Mouse (Mus musculus) hindbrain, embryonic 14.5 days (tissue): ENCODE measurements around the gene Traf5. TPM values are rescaled to one million over a fixed set of nuclear protein-coding genes. Genes with fewer than 3 reads are reported as not detected.
A peak's percentile ranks its signal among the peaks of the same experiment; 100 is the strongest.

Experiments
- ATAC-seq: fragments of 200-750 bp; cut with Nextera tagmentation; 2 replicates; pipeline ENCODE4 v1.8.0; 2017; ENCODE audit warnings: moderate number of reproducible peaks, mild to moderate bottlenecking, moderate TSS enrichment, moderate library complexity; ENCODE audit not compliant: low FRiP score
- DNase-seq: peaks from one replicate; pipeline ENCODE4 v3.0.0-alpha.2; 2015; ENCODE audit warnings: low spot score
- H3K27ac ChIP-seq: fragments of 300-500 bp; sonication (generic); 2 replicates; pipeline ENCODE4 v1.5.1; 2014; ENCODE audit warnings: mild to moderate bottlenecking, moderate library complexity
- H3K27me3 ChIP-seq: fragments of 300-500 bp; sonication (generic); 2 replicates; pipeline ENCODE4 v1.6.1; 2014; ENCODE audit warnings: mild to moderate bottlenecking, low read length, mixed read lengths; ENCODE audit not compliant: control insufficient read depth, insufficient read depth
- H3K36me3 ChIP-seq: fragments of 300-500 bp; sonication (generic); replicated peaks from 2 replicates; pipeline ENCODE4 v1.6.1; 2014; ENCODE audit not compliant: control insufficient read depth, insufficient read depth
- H3K4me1 ChIP-seq: fragments of 300-500 bp; sonication (generic); replicated peaks from 2 replicates; pipeline ENCODE4 v1.6.1; 2014; ENCODE audit warnings: antibody characterized with exemption, low read length, mixed read lengths; ENCODE audit not compliant: control insufficient read depth, insufficient read depth
- H3K4me2 ChIP-seq: fragments of 300-500 bp; sonication (generic); replicated peaks from 2 replicates; pipeline ENCODE4 v1.6.1; 2014; ENCODE audit warnings: mild to moderate bottlenecking, moderate library complexity
- H3K4me3 ChIP-seq: fragments of 300-500 bp; sonication (generic); replicated peaks from 2 replicates; pipeline ENCODE4 v1.5.1; 2014; ENCODE audit warnings: mild to moderate bottlenecking, low read length
- H3K9ac ChIP-seq: fragments of 300-500 bp; sonication (generic); 2 replicates; pipeline ENCODE4 v1.6.1; 2014
- H3K9me3 ChIP-seq: fragments of 300-500 bp; sonication (generic); 2 replicates; pipeline ENCODE4 v1.6.1; 2016; ENCODE audit warnings: low read length; ENCODE audit not compliant: control insufficient read depth
- WGBS: fragments of 180-500 bp; shearing (Covaris S2); extraction: QIAGEN DNeasy Blood & Tissue Kit; methylation state at CpG from one replicate; pipeline ENCODE4 v1.1.7; 2014; 5-methylcytosine and 5-hydroxymethylcytosine counted together
- polyA plus RNA-seq: library from polyadenylated mRNA; unstranded; fragments of >200 nt; fragmentation: Nextera tagmentation; extraction: Ambion mirVana; gene quantifications from 2 replicates; pipeline ENCODE4 v1.2.1, GENCODE M21; 2014

The Traf5 gene
- polyA plus RNA-seq, 1 experiment from 2014 or later: 2.9 TPM

GRCm38 (mm10) chr1:191963948-191964772 is 128.2 kb downstream of the Traf5 start:
- WGBS: 21% methylated on average over 8 of the region's 8 CpGs
- Histone ChIP-seq H3K27ac (no peak overlapping the region), H3K4me2 (no peak overlapping the region), H3K9me3 (no peaks in the 10 kb centered on the region), H3K27me3 (no peaks in the 10 kb centered on the region), H3K36me3 (no peaks in the 10 kb centered on the region), H3K4me3 (no peak overlapping the region), H3K4me1 (no peaks in the 10 kb centered on the region), H3K9ac (no peak overlapping the region)
- ATAC-seq: no peak
- DNase-seq: peak; percentile 65

- DNase-seq: no peak
- H3K27me3 ChIP-seq: no peaks in the 10 kb centered on the region
- no peak overlapping the region for H3K27ac ChIP-seq
- no peak overlapping the region for H3K4me2 ChIP-seq
- WGBS: 80% methylated on average over 3 of the region's 3 CpGs
- no peaks in the 10 kb centered on the region for H3K36me3 ChIP-seq
- no peak overlapping the region for H3K9ac ChIP-seq
- ATAC-seq: no peak
- no peaks in the 10 kb centered on the region for H3K4me1 ChIP-seq
- no peaks in the 10 kb centered on the region for H3K9me3 ChIP-seq
- H3K4me3 ChIP-seq: no peak overlapping the region
These were observed 128.9 kb downstream of the Traf5 start for GRCm38 (mm10) chr1:191963413-191963812.

GRCm38 (mm10) chr1:191960946-191961345 is 131.4 kb downstream of the Traf5 start:
- H3K9me3 ChIP-seq: no peaks in the 10 kb centered on the region
- no peak overlapping the region for H3K4me3 ChIP-seq
- no peaks in the 10 kb centered on the region for H3K4me1 ChIP-seq
- no peak for DNase-seq
- ATAC-seq: no peak
- H3K27ac ChIP-seq: no peak overlapping the region
- H3K4me2 ChIP-seq: no peak overlapping the region
- H3K27me3 ChIP-seq: no peaks in the 10 kb centered on the region
- no peaks in the 10 kb centered on the region for H3K36me3 ChIP-seq
- 63% methylated on average over 2 of the region's 2 CpGs for WGBS
- H3K9ac ChIP-seq: no peak overlapping the region

GRCm38 (mm10) chr1:191957321-191957720 is 135.0 kb downstream of the Traf5 start:
- no peak overlapping the region for H3K4me2 ChIP-seq
- no peak overlapping the region for H3K9ac ChIP-seq
- H3K36me3 ChIP-seq: no peaks in the 10 kb centered on the region
- DNase-seq: no peak
- H3K27me3 ChIP-seq: no peaks in the 10 kb centered on the region
- 81% methylated on average over 3 of the region's 3 CpGs for WGBS
- H3K4me3 ChIP-seq: no peak overlapping the region
- H3K27ac ChIP-seq: no peak overlapping the region
- H3K4me1 ChIP-seq: no peaks in the 10 kb centered on the region
- ATAC-seq: no peak
- no peaks in the 10 kb centered on the region for H3K9me3 ChIP-seq

DNA sequence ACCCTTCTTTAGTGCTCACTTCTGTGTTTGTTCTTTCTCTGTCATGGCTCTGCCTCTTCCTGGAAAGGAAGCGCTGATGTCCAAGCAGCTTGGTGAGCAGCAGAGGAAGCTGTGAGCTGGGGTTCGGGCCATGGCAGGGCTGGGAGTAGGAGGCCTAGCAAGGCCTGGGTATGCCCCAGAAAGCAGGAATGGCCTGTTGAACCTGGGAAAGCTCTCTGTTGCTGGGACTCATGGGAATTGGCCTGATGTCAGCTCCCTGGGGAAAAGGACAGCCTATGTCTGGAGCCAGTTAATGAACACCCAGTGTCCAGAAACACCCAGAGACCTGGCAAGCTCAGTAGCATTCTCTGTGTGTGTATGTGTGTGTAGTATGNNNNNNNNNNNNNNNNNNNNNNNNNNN is 135.5 kb downstream of the Traf5 start:
- H3K4me3 ChIP-seq: no peak overlapping the region
- H3K36me3 ChIP-seq: no peaks in the 10 kb centered on the region
- no peak overlapping the region for H3K4me2 ChIP-seq
- no peak overlapping the region; the same call in 1 of the 2 replicates for H3K27ac ChIP-seq
- H3K4me1 ChIP-seq: no peaks in the 10 kb centered on the region
- H3K27me3 ChIP-seq: no peaks in the 10 kb centered on the region
- H3K9me3 ChIP-seq: no peaks in the 10 kb centered on the region
- no peak for DNase-seq
- ATAC-seq: no peak
- WGBS: 92% methylated on average over 2 of the region's 2 CpGs
- no peak overlapping the region for H3K9ac ChIP-seq

DNA sequence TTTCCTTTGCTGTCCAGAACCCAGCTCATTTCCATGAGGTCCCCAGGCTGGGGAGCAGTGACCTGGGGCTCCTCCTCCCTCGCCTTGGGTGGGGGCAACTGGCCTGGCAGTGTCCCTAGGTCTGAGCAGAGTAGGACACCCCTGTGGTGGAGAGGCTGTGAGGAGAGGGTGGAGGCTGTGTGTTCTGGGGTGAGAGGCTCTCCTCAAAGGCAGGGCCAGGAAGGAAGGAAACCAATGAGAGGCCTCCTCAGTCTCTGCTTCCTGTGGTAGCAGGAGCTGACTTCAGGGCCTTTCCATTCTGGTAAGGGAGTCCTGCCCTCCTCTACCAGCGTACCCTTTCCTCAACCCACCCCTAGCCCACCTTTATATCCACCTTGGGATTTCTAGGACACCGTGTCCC is 136.1 kb downstream of the Traf5 start:
- Histone ChIP-seq H3K4me1 (no peaks in the 10 kb centered on the region), H3K27ac (no peak overlapping the region; the same call in 1 of the 2 replicates), H3K4me3 (no peak overlapping the region), H3K4me2 (no peak overlapping the region), H3K9ac (no peak overlapping the region), H3K27me3 (no peaks in the 10 kb centered on the region), H3K9me3 (no peaks in the 10 kb centered on the region), H3K36me3 (no peaks in the 10 kb centered on the region)
- ATAC-seq (no peak; the same call in 1 of the 2 replicates), DNase-seq (no peak)
- 63% methylated on average over 3 of the region's 3 CpGs for WGBS

DNA sequence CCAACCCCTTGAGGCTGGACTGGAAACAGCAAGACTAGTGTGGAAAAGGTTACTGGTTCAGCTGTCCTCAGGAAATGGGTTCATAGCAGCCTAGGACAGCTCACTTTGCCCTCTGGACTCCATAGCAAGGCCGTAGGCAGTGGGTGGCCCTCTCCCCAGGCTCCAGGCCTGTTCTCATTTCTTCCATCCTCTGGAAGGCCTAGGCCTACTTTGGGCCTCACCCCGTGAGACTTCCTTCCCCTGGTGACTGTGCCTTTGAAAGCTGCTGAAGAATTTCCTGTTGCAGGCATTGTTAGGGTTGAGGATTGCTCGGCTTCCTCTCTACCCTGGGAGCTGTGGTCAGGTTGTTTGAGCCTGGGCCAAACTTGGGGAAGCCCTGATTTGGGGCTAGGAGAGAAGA is 137.3 kb downstream of the Traf5 start:
- Histone ChIP-seq H3K4me2 (no peak overlapping the region), H3K9me3 (no peaks in the 10 kb centered on the region), H3K27me3 (no peaks in the 10 kb centered on the region), H3K36me3 (no peaks in the 10 kb centered on the region), H3K27ac (no peak overlapping the region), H3K4me3 (no peak overlapping the region), H3K4me1 (no peaks in the 10 kb centered on the region), H3K9ac (no peak overlapping the region)
- ATAC-seq (no peak), DNase-seq (no peak)
- WGBS: 69% methylated on average over 3 of the region's 3 CpGs

DNA sequence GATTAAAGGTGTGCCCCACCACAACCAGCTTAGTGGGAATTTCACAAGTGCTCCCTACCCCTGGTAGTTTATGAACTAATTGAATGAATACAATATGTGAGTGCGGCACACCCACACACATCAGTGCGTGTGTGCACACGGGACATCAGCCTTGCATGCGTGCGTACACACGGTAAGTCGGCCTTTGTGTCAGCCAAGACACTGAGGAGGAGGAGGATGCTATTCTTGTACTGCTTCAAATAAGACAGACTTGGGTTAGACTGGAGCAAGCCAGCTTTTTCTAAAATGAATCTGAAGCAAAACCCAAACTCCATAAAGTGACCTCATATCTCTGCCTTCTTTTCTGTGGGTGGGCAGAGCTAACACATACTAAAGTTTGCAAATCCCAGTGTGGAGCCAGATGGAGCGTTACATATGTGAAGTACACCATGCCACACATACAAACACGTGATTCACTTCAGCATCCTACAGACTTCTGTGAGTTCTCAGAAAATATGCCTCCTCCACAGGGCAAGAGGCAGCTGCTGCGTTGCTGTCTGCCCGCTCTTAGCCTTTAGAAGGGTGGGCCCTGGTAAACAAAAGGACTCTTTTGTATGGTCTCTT is 139.5 kb downstream of the Traf5 start:
- no peak overlapping the region for H3K9ac ChIP-seq
- H3K27ac ChIP-seq: no peak overlapping the region
- ATAC-seq (no peak), DNase-seq (no peak)
- no peaks in the 10 kb centered on the region for H3K27me3 ChIP-seq
- WGBS: 86% methylated on average over 11 of the region's 11 CpGs
- no peak overlapping the region for H3K4me3 ChIP-seq
- H3K9me3 ChIP-seq: no peaks in the 10 kb centered on the region
- no peaks in the 10 kb centered on the region for H3K36me3 ChIP-seq
- H3K4me2 ChIP-seq: no peak overlapping the region
- H3K4me1 ChIP-seq: no peaks in the 10 kb centered on the region

DNA sequence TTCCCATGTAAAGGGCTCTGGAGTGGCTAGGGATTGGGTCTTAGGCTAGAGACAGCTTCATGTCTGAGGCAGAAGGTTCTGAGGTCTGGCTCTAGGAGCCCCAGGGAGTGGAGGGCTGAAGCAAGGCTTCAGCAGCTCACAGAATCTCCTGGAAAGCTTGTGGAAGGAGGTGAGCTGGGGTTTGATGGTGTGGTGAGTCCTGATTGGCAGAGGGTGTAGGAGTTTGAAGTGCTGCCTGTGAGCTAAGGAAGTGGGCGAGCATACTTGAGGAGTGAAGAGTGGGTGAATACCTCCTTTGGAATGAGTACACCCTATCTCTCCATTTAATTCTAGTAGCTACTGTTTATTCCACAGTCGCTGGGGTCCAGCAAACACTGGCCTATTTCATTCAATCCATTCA is 141.7 kb downstream of the Traf5 start:
- Histone ChIP-seq H3K4me3 (no peak overlapping the region), H3K27ac (no peak overlapping the region), H3K36me3 (no peaks in the 10 kb centered on the region), H3K9me3 (no peaks in the 10 kb centered on the region), H3K4me2 (no peak overlapping the region), H3K27me3 (no peaks in the 10 kb centered on the region), H3K4me1 (no peaks in the 10 kb centered on the region), H3K9ac (no peak overlapping the region)
- 76% methylated on average over 2 of the region's 2 CpGs for WGBS
- no peak for DNase-seq
- ATAC-seq: no peak
